In genomic region chr12:8555419-8555818, GRCm38 (mm10) we compare ENCODE assay signal across 24 mouse cellular contexts. TPM values are rescaled to one million over a fixed set of nuclear protein-coding genes. Genes with fewer than 3 reads are reported as not detected.
DNase-seq lines count a peak whose midpoint lies in the region; ATAC-seq and TF ChIP-seq lines count a peak whose summit lies in the region.
"Had no signal": no experiment of that assay in that cellular context is flagged by ENCODE, and none has a peak within 500 bp of the region (broad histone marks: within the 10 kb centered on the region; RNA-seq: fewer than 3 reads in every experiment).

No protein-coding gene starts in this region.

- DNase-seq in kidney, postnatal 0 days (ENCODE audit: low spot score), result no peak
- DNase-seq in kidney, adult 18-20 months, result no peak
- DNase-seq in urinary bladder, postnatal 14 days (ENCODE audit: low spot score), result peak; percentile 12
- no peak for DNase-seq in urinary bladder, postnatal 10 days (ENCODE audit: low spot score)
- no peak for DNase-seq in layer of hippocampus, adult 9-10 months (ENCODE audit: low spot score)
- DNase-seq in midbrain, postnatal 0 days (ENCODE audit: low spot score), result no peak
- DNase-seq: adrenal gland, postnatal 10 days; cerebellum, adult 18-20 months; cerebellum, adult 9-11 months; cerebellum, postnatal 36 days; gastrocnemius, postnatal 14 days; heart, adult 2 months; heart, postnatal 14 days had no signal

- H3K9ac ChIP-seq in kidney, postnatal 0 days (ENCODE audit: low read depth, low read length), result no peak overlapping the region
- no peak overlapping the region for H3K9ac ChIP-seq in intestine, embryonic 16.5 days (ENCODE audit: low read depth, low read length)
- no peak overlapping the region for H3K9ac ChIP-seq in midbrain, postnatal 0 days (replicated peaks; ENCODE audit: low read length, poor library complexity, severe bottlenecking)
- H3K9ac ChIP-seq: embryonic facial prominence, embryonic 13.5 days; forebrain, embryonic 12.5 days; heart, embryonic 15.5 days; hindbrain, embryonic 13.5 days had no signal

- H3K36me3 ChIP-seq in kidney, postnatal 0 days (ENCODE audit: insufficient read depth, low read length), result no peaks in the 10 kb centered on the region
- H3K36me3 ChIP-seq in intestine, embryonic 16.5 days (ENCODE audit: control insufficient read depth, insufficient read depth, low read length), result no peaks in the 10 kb centered on the region
- no peaks in the 10 kb centered on the region for H3K36me3 ChIP-seq in midbrain, postnatal 0 days (ENCODE audit: insufficient read depth, low read length)
- H3K36me3 ChIP-seq: embryonic facial prominence, embryonic 13.5 days; forebrain, embryonic 12.5 days; heart, embryonic 15.5 days; hindbrain, embryonic 13.5 days had no signal

- H3K4me3 ChIP-seq in kidney, postnatal 0 days (replicated peaks; ENCODE audit: low read depth, low read length), result no peak overlapping the region
- H3K4me3 ChIP-seq in intestine, embryonic 16.5 days (ENCODE audit: low read length), result no peak overlapping the region
- H3K4me3 ChIP-seq in midbrain, postnatal 0 days (ENCODE audit: low read depth, low read length), result no peak overlapping the region
- H3K4me3 ChIP-seq: embryonic facial prominence, embryonic 13.5 days; forebrain, embryonic 12.5 days; heart, adult 2 months; heart, embryonic 15.5 days; hindbrain, embryonic 13.5 days had no signal

- peak; percentile 54; the same call in 1 of the 2 replicates for ATAC-seq in kidney, postnatal 0 days (replicated peaks; ENCODE audit: low FRiP score, low read depth)
- ATAC-seq in intestine, embryonic 16.5 days, result peak; percentile 72
- ATAC-seq in midbrain, postnatal 0 days (ENCODE audit: low FRiP score), result no peak
- ATAC-seq: forebrain, embryonic 16.5 days; Patski had no signal

- H3K4me2 ChIP-seq in kidney, postnatal 0 days (ENCODE audit: low read length), result no peak overlapping the region
- no peak overlapping the region for H3K4me2 ChIP-seq in intestine, embryonic 16.5 days (ENCODE audit: low read depth, low read length)
- no peak overlapping the region for H3K4me2 ChIP-seq in midbrain, postnatal 0 days (ENCODE audit: low read depth, low read length, poor library complexity, severe bottlenecking)
- H3K4me2 ChIP-seq: embryonic facial prominence, embryonic 13.5 days; forebrain, embryonic 12.5 days; heart, embryonic 11.5 days; heart, embryonic 15.5 days; hindbrain, embryonic 13.5 days had no signal

- H3K27me3 ChIP-seq in kidney, postnatal 0 days (ENCODE audit: insufficient read depth, low read length), result no peaks in the 10 kb centered on the region
- H3K27me3 ChIP-seq in intestine, embryonic 16.5 days (replicated peaks; ENCODE audit: control insufficient read depth, insufficient read depth, low read length), result no peaks in the 10 kb centered on the region
- no peaks in the 10 kb centered on the region for H3K27me3 ChIP-seq in midbrain, postnatal 0 days (ENCODE audit: insufficient read depth, low read length)
- H3K27me3 ChIP-seq: CH12.LX; embryonic facial prominence, embryonic 13.5 days; forebrain, embryonic 12.5 days; heart, embryonic 15.5 days; hindbrain, embryonic 13.5 days; Patski had no signal

- no peaks in the 10 kb centered on the region for H3K9me3 ChIP-seq in kidney, postnatal 0 days (replicated peaks; ENCODE audit: low read length)
- H3K9me3 ChIP-seq in intestine, embryonic 16.5 days (ENCODE audit: control insufficient read depth, low read length), result no peaks in the 10 kb centered on the region
- no peaks in the 10 kb centered on the region for H3K9me3 ChIP-seq in midbrain, postnatal 0 days (ENCODE audit: low read length)
- H3K9me3 ChIP-seq: embryonic facial prominence, embryonic 13.5 days; forebrain, embryonic 12.5 days; heart, embryonic 15.5 days; hindbrain, embryonic 13.5 days had no signal

- H3K27ac ChIP-seq in kidney, postnatal 0 days, result no peak overlapping the region
- H3K27ac ChIP-seq in intestine, embryonic 16.5 days (ENCODE audit: low read length), result peak overlapping the region; percentile 2; the same call in 1 of the 2 replicates
- H3K27ac ChIP-seq in midbrain, postnatal 0 days (ENCODE audit: low read depth, low read length), result no peak overlapping the region
- H3K27ac ChIP-seq: embryonic facial prominence, embryonic 13.5 days; forebrain, embryonic 12.5 days; heart, adult 2 months; heart, embryonic 15.5 days; hindbrain, embryonic 13.5 days had no signal

- TF ChIP-seq CTCF in kidney, postnatal 0 days (IDR thresholded peaks at IDR 0.05; ENCODE audit: low read depth), result no peak
- no peak for TF ChIP-seq CTCF in midbrain, postnatal 0 days (IDR thresholded peaks at IDR 0.05)

- no peaks in the 10 kb centered on the region for H3K4me1 ChIP-seq in kidney, postnatal 0 days (replicated peaks; ENCODE audit: insufficient read depth, low read length)
- peaks cover 7% of the 10 kb centered on the region for H3K4me1 ChIP-seq in intestine, embryonic 16.5 days (ENCODE audit: control insufficient read depth, insufficient read depth, low read length)
- no peaks in the 10 kb centered on the region for H3K4me1 ChIP-seq in midbrain, postnatal 0 days (ENCODE audit: insufficient read depth, low read length)
- H3K4me1 ChIP-seq: embryonic facial prominence, embryonic 13.5 days; forebrain, embryonic 12.5 days; heart, embryonic 15.5 days; hindbrain, embryonic 13.5 days had no signal

RNA-seq across cellular contexts. Expression of gene Slc7a15, which starts 43.4 kb away (rescaled TPM):
- 0.05 TPM in 1 of 2 replicates, not detected in the other for polyA plus RNA-seq in kidney, postnatal 0 days (2015; fragmentation: Nextera tagmentation; extraction: Ambion mirVana)
- 0.36 and 0.44 TPM in 2 replicates for polyA plus RNA-seq in intestine, embryonic 16.5 days (2015; fragmentation: Nextera tagmentation; extraction: Ambion mirVana)
- total RNA-seq in midbrain, postnatal 0 days (2014; rRNA removed), result not detected in 2 replicates
- not detected in 2 replicates for polyA plus RNA-seq in midbrain, postnatal 0 days (2015; fragmentation: Nextera tagmentation; extraction: Ambion mirVana)
- total RNA-seq: CH12.LX; gastrocnemius, postnatal 14 days; heart, adult 2 months; heart, postnatal 14 days; hematopoietic stem cell, adult 5-6 weeks had no signal
- polyA plus RNA-seq: embryonic facial prominence, embryonic 13.5 days; forebrain, embryonic 12.5 days; forebrain, embryonic 16.5 days; frontal cortex, adult 2 months; heart, adult 2 months; heart, embryonic 11.5 days; heart, embryonic 15.5 days; hindbrain, embryonic 13.5 days had no signal

RNA-seq across cellular contexts. Expression of gene Rhob, which starts 55.6 kb away (rescaled TPM):
- polyA plus RNA-seq in kidney, postnatal 0 days (2015; fragmentation: Nextera tagmentation; extraction: Ambion mirVana), result 48.3 and 53.6 TPM in 2 replicates
- 24.1 and 24.6 TPM in 2 replicates for polyA plus RNA-seq in intestine, embryonic 16.5 days (2015; fragmentation: Nextera tagmentation; extraction: Ambion mirVana)
- total RNA-seq in midbrain, postnatal 0 days (2014; rRNA removed), result 323 and 329 TPM in 2 replicates
- 74.1 and 75.1 TPM in 2 replicates for polyA plus RNA-seq in midbrain, postnatal 0 days (2015; fragmentation: Nextera tagmentation; extraction: Ambion mirVana)
